Mouse (Mus musculus) ovary, postnatal 36 days (tissue): ENCODE data around the gene Whamm.

ENCODE experiments used
- DNase-seq: peaks from one replicate; pipeline ENCODE4 v3.0.0; 2022; ENCODE audit warnings: low spot score, mixed read lengths

The Whamm gene

GRCm38 (mm10) chr7:81563506-81564015 is 7.5 kb upstream of the Whamm start:
- no peak for DNase-seq

GRCm38 (mm10) chr7:81564766-81565165 is 6.3 kb upstream of the Whamm start:
- no peak for DNase-seq

- DNase-seq, result no peak
Observed at GRCm38 (mm10) chr7:81565381-81566055, 5.5 kb upstream of the Whamm start.

- no peak for DNase-seq
Observed at GRCm38 (mm10) chr7:81566332-81566731, 4.7 kb upstream of the Whamm start.

- DNase-seq, result no peak
Observed at GRCm38 (mm10) chr7:81566892-81567291, 4.2 kb upstream of the Whamm start, which contains the start of gene Fsd2. TSS of gene Fsd2 (minus strand) at chr7:81566944.

- DNase-seq, result no peak
Observed at GRCm38 (mm10) chr7:81567396-81567795, 3.7 kb upstream of the Whamm start.

- DNase-seq, result no peak
Observed at GRCm38 (mm10) chr7:81569851-81570250, 1.2 kb upstream of the Whamm start.

- DNase-seq, result no peak
Observed at GRCm38 (mm10) chr7:81570271-81570670, 795 bp upstream of the Whamm start.

- DNase-seq, result no peak
Observed at GRCm38 (mm10) chr7:81570752-81571107, 336 bp upstream of the Whamm start.

GRCm38 (mm10) chr7:81571941-81572441 is 925 bp downstream of the Whamm start:
- no peak for DNase-seq

- no peak for DNase-seq
Observed at GRCm38 (mm10) chr7:81572610-81573268, 1.7 kb downstream of the Whamm start.

GRCm38 (mm10) chr7:81573397-81573796 is 2.3 kb downstream of the Whamm start:
- peak; percentile 10 for DNase-seq

GRCm38 (mm10) chr7:81573821-81574220 is 2.8 kb downstream of the Whamm start:
- DNase-seq, result no peak

- no peak for DNase-seq
Observed at GRCm38 (mm10) chr7:81575606-81576005, 4.5 kb downstream of the Whamm start.

- no peak for DNase-seq
Observed at GRCm38 (mm10) chr7:81577872-81578271, 6.8 kb downstream of the Whamm start.

GRCm38 (mm10) chr7:81578413-81578812 is 7.3 kb downstream of the Whamm start:
- no peak for DNase-seq

- no peak for DNase-seq
Observed at GRCm38 (mm10) chr7:81579312-81579711, 8.2 kb downstream of the Whamm start.

- DNase-seq, result no peak
Observed at GRCm38 (mm10) chr7:81583512-81583911, 12.4 kb downstream of the Whamm start.

GRCm38 (mm10) chr7:81585326-81585725 is 14.3 kb downstream of the Whamm start:
- no peak for DNase-seq

- no peak for DNase-seq
Observed at GRCm38 (mm10) chr7:81587238-81587637, 16.2 kb downstream of the Whamm start.

GRCm38 (mm10) chr7:81592686-81593085 is 21.6 kb downstream of the Whamm start:
- no peak for DNase-seq

- no peak for DNase-seq
Observed at GRCm38 (mm10) chr7:81593387-81593786, 22.3 kb downstream of the Whamm start.

GRCm38 (mm10) chr7:81595056-81595455 is 24.0 kb downstream of the Whamm start:
- DNase-seq, result no peak
